ENCODE assay signal across 10 mouse cellular contexts in genomic region chr7:93062189-93062588, GRCm38 (mm10). TPM values are rescaled to one million over a fixed set of nuclear protein-coding genes. Genes with fewer than 3 reads are reported as not detected.
A peak's percentile ranks its signal among the peaks of the same experiment; 100 is the strongest.
DNase-seq lines count a peak whose midpoint lies in the region; ATAC-seq and TF ChIP-seq lines count a peak whose summit lies in the region.
"Had no signal": no experiment of that assay in that cellular context is flagged by ENCODE, and none has a peak within 500 bp of the region (broad histone marks: within the 10 kb centered on the region; RNA-seq: fewer than 3 reads in every experiment).

No protein-coding gene starts in this region.

- no peak for TF ChIP-seq POLR2A in olfactory bulb, adult 2 months (IDR thresholded peaks at IDR 0.05; ENCODE audit: insufficient read depth, low read depth, low read length)
- no peak for TF ChIP-seq POLR2A in lung, adult 2 months (IDR thresholded peaks at IDR 0.05; ENCODE audit: borderline replicate concordance, extremely low read depth, low read depth, low read length)

- H3K36me3 ChIP-seq in forebrain, postnatal 0 days (ENCODE audit: insufficient read depth): no peaks in the 10 kb centered on the region
- H3K36me3 ChIP-seq in limb, embryonic 12.5 days: no peaks in the 10 kb centered on the region

- ATAC-seq in forebrain, postnatal 0 days: peak; percentile 95
- peak; percentile 86 for ATAC-seq in limb, embryonic 12.5 days (ENCODE audit: insufficient number of reproducible peaks, insufficient read depth, low FRiP score, low TSS enrichment, low read depth)

- no peak overlapping the region for H3K4me3 ChIP-seq in forebrain, postnatal 0 days (ENCODE audit: low read depth, low read length)
- no peak overlapping the region for H3K4me3 ChIP-seq in limb, embryonic 12.5 days (replicated peaks)
- H3K4me3 ChIP-seq in olfactory bulb, adult 2 months (ENCODE audit: insufficient read depth, low read depth, low read length): no peak overlapping the region
- no peak overlapping the region for H3K4me3 ChIP-seq in lung, adult 2 months (replicated peaks; ENCODE audit: extremely low read depth, low read depth, low read length)

- 6% methylated on average over 6 of the region's 6 CpGs for WGBS in forebrain, postnatal 0 days
- WGBS in limb, embryonic 12.5 days: 11% methylated on average over 6 of the region's 6 CpGs
- 35% methylated on average over 6 of the region's 6 CpGs for WGBS in olfactory bulb, adult 2 months
- 50% methylated on average over 6 of the region's 6 CpGs for WGBS in lung, adult 2 months

- no peak overlapping the region for H3K9ac ChIP-seq in forebrain, postnatal 0 days
- no peak overlapping the region; the same call in 1 of the 2 replicates for H3K9ac ChIP-seq in limb, embryonic 12.5 days (replicated peaks)

- H3K9me3 ChIP-seq in forebrain, postnatal 0 days (ENCODE audit: low read length): no peaks in the 10 kb centered on the region
- no peaks in the 10 kb centered on the region for H3K9me3 ChIP-seq in limb, embryonic 12.5 days

- no peak overlapping the region for H3K4me2 ChIP-seq in forebrain, postnatal 0 days (ENCODE audit: low read depth)
- H3K4me2 ChIP-seq in limb, embryonic 12.5 days: peak overlapping the region; percentile 22

- H3K4me1 ChIP-seq in forebrain, postnatal 0 days (ENCODE audit: insufficient read depth): no peaks in the 10 kb centered on the region
- peaks cover 29% of the 10 kb centered on the region for H3K4me1 ChIP-seq in limb, embryonic 12.5 days (replicated peaks)
- no peaks in the 10 kb centered on the region for H3K4me1 ChIP-seq in olfactory bulb, adult 2 months (ENCODE audit: control insufficient read depth, insufficient read depth, low read length)
- H3K4me1 ChIP-seq in lung, adult 2 months (ENCODE audit: control insufficient read depth, insufficient read depth, low read length): no peaks in the 10 kb centered on the region

- H3K27ac ChIP-seq in forebrain, postnatal 0 days (ENCODE audit: low read depth, low read length): peak overlapping the region; percentile 40
- peak overlapping the region; percentile 86 for H3K27ac ChIP-seq in limb, embryonic 12.5 days
- 0 out of 2 replicates have a peak overlapping the region, but pooled peaks have one; percentile 75 for H3K27ac ChIP-seq in olfactory bulb, adult 2 months (ENCODE audit: insufficient read depth, low read depth, low read length)

- no peaks in the 10 kb centered on the region for H3K27me3 ChIP-seq in forebrain, postnatal 0 days (ENCODE audit: insufficient read depth, low read length)
- H3K27me3 ChIP-seq in limb, embryonic 12.5 days: no peaks in the 10 kb centered on the region
- H3K27me3 ChIP-seq: CH12.LX had no signal

- DNase-seq in left cerebral cortex, adult 11 months (ENCODE audit: low spot score): peak; percentile 28
- DNase-seq in left cerebral cortex, adult 18-20 months (ENCODE audit: low spot score in 2 of 2): no peak
- DNase-seq in forebrain, postnatal 0 days: peak; percentile 67
- DNase-seq in spleen, postnatal 4 days (ENCODE audit: low spot score in 2 of 2): no peak
- DNase-seq in kidney, adult 18-20 months: no peak
- no peak for DNase-seq in lung, adult 2 months
- DNase-seq: adrenal gland, postnatal 10 days had no signal

- no peak for TF ChIP-seq CTCF in forebrain, postnatal 0 days (IDR thresholded peaks at IDR 0.05; ENCODE audit: low read depth)
- TF ChIP-seq CTCF in olfactory bulb, adult 2 months (IDR thresholded peaks at IDR 0.05; ENCODE audit: insufficient read depth, low read depth, low read length): no peak
- TF ChIP-seq CTCF in lung, adult 2 months (IDR thresholded peaks at IDR 0.05; ENCODE audit: insufficient read depth, low read length): no peak

RNA-seq across cellular contexts. Expression of gene Fam181b, which starts 17.5 kb away (rescaled TPM):
- total RNA-seq in left cerebral cortex, adult 18-20 months (2021): 10 to 100 TPM; 24.7 to 26.0 TPM
- 40.0 and 42.6 TPM in 2 replicates for total RNA-seq in forebrain, postnatal 0 days (2014; rRNA removed)
- 37.2 and 37.5 TPM in 2 replicates for polyA plus RNA-seq in forebrain, postnatal 0 days (2015; fragmentation: Nextera tagmentation; extraction: Ambion mirVana)
- polyA plus RNA-seq in limb, embryonic 12.5 days (2016; fragmentation: Nextera tagmentation; extraction: Ambion mirVana): 26.6 and 30.0 TPM in 2 replicates
- polyA plus RNA-seq in olfactory bulb, adult 2 months (2012; ENCODE audit: insufficient read depth, insufficient read length, low replicate concordance, missing spikeins): not detected in 2 replicates
- 7.3 and 7.6 TPM in 2 replicates for polyA plus RNA-seq in lung, adult 2 months (2012; rRNA removed)
- total RNA-seq: CH12.LX had no signal

Comparison
In these comparisons a context has a peak if more than half of its experiments do, and no peak if none do; other contexts are left out.
1. DNase-seq: peak in left cerebral cortex, adult 11 months (single experiment) and forebrain, postnatal 0 days (single experiment); none in left cerebral cortex, adult 18-20 months (0 of 2), spleen, postnatal 4 days (0 of 2), kidney, adult 18-20 months (single experiment) and lung, adult 2 months (single experiment).
2. Peak in every context shown above with its lines, with median percentiles within 50 percentile points of each other: H3K27ac ChIP-seq.